Mouse (Mus musculus) activated CD4-positive, CD25-positive, alpha-beta regulatory T cell, adult 4 months (primary cell): ENCODE measurements around the gene Asic2. TPM values are rescaled to one million over a fixed set of nuclear protein-coding genes. Genes with fewer than 3 reads are reported as not detected.
"Not testable (repeated sequence)": the region's sequence is repeated elsewhere in the genome, so short reads cannot be mapped to it uniquely, and the experiment has no call there.

Experiments
- ATAC-seq: one replicate; pipeline ENCODE4 v1.8.0; 2017
- polyA plus RNA-seq, 2 experiments: library from polyadenylated mRNA; unstranded; fragments of 100-300 nt; shearing (Covaris generic); gene quantifications; one replicate each; pipeline ENCODE4 v1.2.1; 2017

Gene Asic2
- polyA plus RNA-seq, 2 experiments from 2014 or later, result not detected

DNA sequence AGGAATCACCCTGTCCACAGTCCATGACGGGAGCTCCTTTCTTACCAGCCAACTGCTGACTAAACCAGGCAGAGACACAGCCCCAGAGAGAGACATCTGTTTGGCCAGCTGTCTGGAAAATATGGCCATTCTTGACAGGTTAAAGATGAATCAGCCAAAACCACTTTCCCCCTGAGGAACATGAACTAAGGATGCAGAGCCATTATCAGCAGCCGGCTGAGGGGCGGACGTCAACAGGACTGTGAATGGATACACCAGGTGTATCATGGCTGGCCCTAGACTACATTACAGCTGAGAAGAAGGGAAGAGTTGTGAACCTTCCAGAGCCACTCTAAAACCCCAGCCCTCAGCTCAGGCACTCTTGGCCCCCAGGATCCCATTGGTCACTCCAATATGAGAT, 550.2 kb downstream of the Asic2 start:
- no peak for ATAC-seq

DNA sequence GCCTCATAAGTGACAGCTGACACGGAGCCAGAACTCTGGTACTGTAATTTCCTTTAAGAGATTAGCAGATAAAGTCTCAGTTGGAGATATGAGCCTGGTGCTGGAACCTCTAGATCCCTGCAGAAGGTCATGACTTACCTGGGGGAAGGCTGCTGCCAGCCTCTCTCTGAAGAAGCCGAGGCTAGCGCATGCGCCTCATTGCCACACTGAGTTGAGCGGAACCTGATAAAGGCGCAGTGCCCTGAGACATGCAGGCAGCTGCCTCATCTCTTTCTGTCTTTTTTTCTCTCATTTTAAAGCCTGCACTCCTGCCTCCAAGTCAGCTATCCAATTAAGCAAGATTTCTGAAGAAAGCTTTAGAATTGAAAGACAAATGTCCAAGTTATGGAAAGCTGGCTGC, 551.9 kb downstream of the Asic2 start:
- no peak for ATAC-seq

DNA sequence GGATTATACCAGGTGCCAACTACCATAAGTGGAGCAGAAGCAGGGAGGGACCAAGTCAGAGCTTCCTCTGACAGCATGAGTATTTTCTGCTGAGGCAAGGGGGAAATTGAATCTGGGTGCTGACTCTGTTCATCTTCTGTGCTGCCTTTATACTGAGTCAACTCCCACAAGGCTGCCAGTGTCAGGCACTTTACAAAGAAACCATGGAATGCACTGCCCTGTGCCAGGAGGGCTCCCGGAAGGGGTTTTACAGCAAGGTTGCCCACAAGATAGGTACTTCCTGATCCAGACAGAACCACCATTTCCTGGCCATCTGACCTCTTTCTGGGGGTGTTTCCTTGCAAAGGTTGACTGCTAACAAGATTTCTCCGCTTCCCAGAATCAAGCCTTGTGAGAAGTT, 553.7 kb downstream of the Asic2 start:
- ATAC-seq, result no peak

DNA sequence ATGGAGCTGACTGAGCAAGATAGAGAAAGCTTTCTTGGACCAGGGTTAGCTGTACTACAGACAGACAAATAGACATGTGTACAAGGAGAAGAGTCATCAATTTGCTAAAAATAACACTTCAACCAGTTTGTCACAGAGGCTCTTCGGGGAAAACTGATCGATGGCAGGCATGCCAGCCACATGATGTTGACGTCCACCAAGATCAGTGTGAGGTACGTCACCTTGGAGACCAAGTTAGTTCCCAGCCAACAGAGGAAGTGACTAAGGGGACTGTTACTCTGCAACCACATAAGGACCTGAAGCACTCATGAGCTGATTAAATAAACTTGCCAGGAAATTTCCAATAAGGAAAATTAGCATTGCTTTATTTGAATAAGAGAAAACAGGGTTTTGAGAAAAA, 557.0 kb downstream of the Asic2 start:
- ATAC-seq, result no peak

DNA sequence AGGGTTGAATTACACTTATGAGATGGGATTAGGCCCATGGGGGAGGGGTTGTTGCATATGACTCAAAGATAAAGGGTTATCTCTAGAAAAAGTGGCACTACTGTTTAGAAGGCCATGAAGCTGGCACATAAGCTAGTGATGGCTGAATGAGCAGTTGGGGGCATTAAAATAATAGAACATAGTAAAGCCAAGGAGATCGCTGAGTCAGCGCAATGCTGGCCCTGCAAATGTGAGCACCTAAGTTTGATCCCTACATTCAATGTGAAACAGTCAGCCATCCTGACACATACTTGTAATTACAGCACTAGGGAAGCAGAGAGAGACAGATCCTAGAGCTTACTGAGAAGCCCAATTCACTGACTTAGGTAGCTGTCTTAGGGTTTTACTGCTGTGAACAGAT, 562.3 kb downstream of the Asic2 start:
- ATAC-seq, result no peak

DNA sequence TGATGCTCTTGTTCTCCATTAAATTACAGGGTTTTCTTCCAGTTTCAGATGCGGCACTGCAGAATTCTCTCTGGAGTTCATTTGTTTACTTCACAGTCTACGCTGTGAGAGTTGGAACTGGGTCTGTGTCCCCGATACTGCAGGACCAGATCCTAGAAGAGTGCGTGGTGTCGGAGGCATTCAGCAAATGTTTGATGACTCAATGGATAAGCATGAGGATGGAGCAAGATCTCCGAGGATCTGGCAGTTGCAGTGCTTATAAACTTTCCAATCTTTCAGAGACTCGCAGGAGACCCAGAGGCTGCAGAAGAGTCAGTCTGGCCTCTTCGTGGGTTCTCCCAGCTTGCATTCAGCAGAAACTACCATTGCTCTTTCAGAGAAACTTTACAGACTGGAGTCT, 566.0 kb downstream of the Asic2 start:
- no peak for ATAC-seq

DNA sequence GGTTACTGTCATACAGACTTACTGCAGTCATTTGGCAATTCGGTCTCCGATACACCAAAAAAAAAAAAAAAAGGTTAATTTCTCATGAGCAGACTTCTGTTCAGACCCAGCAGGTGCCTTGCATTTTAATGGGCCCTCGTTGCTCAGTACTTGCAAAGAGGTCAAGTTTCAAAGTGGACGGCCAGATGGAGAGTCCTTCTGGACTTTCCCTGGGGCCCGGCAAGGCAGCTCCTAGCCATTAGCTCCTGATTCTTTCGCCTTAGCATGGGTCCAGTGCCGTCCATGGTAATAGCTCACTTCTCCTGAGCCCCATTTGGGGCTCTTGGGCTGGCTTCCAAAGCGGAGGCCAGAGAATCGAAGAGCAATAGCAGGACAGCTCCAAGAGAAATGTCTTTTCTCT, 575.4 kb downstream of the Asic2 start:
- no peak for ATAC-seq

DNA sequence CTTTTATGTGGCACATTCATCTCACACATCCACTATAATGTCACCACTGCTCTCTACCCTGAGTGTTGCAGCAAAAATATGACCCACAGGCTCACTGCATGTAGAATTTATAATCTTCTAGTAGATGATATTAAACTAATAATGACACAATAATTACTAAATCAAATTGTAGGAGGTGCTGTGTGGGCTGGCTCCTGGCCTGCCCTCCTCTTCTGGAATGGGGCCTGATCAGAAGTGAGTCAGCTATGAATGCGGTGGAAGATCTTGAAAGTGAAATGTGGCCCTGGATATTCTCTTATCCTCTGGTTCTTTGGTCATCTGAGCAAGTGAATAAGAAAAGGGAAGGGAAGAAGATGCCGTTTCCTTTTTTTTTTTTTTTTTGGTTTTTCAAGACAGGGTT, 582.1 kb downstream of the Asic2 start:
- no peak for ATAC-seq

DNA sequence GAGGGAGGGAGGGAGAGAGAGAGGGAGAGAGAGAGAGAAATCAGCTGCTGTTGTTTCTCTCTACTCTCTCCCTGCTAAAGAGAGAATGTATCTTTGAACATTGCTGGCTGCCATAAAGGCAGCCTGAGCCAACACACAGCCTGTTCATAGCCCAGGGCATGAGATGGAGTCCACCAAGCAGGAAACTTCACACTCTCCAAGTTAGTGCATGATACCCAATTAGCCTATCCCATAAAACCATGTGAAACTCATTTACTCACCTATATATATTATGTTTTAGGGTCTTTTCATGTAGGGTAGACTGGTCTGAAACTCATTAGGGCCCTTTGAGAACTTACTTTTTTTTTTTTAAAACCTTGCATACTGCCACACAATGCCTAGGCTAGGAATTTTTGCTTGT, 582.7 kb downstream of the Asic2 start:
- ATAC-seq, result no peak

DNA sequence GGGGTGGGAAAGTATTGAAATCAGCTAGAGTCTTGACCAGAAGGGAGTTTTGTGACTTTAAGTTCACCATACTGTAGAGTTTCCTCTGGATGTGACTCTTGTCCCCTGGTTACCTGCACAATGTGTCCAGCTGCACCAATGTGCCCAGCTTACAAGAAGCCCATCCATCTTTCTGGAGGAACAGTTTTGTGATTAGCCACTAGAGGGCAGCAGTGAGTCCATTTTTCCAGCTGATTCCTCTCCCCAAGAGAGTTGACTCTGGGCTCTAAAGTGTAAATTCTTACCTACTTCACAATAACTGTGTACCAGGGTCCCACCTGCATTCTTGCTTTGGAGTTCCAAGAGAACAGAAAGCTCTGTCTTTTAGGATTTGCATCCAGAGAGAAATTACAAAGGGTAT, 593.4 kb downstream of the Asic2 start:
- ATAC-seq, result no peak

DNA sequence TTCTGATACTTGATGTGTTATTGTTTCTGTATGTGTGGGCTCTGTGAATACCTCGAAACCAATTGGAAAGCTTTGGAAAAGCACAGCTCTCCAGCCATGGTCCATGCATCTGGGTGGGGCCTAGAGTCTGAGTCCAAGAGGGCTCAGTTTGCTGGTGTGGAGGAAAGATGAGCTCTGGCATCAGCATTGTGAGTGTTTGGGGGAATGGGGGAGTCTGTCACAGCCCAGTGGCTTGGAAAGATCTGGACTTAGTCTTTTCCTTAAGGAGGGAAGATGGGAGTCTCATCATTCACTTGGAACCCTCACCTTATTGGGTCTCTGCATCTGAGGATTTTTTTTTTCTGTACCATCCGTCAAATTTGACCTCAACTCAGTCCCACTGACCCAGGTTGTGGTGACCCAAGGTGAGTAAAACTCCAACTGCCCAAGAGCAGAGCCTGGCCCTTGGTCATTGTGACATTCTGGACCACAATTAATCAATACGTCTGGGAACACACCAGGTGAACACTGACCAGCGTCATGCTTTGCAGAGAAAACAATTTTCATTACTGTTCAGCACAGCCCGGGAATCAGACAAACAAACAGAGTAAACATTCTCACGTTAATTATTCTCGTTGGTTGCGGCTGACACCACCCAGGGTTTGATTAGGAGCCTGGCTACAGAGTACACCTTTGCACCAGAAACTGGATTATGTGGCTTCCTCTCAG, 594.1 kb downstream of the Asic2 start:
- no peak for ATAC-seq

DNA sequence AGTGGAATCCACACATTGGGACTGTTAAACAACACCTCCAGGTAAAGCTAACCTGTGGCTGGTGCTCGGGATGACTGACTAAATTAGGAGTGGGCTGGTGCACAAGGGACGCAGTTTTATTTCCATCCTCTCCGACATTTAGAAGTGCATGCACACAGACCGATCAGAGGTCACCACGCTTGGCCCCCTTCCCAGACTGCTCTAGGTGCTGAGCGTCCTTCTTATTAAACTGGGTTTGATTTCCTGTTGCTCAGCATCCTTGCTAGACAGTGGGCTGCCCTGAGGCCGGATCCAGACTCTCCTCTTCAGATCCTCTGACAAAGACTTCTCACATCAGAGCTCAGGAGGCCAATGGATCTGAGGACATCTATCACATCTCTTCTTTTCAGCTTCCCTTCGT, 596.7 kb downstream of the Asic2 start:
- ATAC-seq, result no peak

DNA sequence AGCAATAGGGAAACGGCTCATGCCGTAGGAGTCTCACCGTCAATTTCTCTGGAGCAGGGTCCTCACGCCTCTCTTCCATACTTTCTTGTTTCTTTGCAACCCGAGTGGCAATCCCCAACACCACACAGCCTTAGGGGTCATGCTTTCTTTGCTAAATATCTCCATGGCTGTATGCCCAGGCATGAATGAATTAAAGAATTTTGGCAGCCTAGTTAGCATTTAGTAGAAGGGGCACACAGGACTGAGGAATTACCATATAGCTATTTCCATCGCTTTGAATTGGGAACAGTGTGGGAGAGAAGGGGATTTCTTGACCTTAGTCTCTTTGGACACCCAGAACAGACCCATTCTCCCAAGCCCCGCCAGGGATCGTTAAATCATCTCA, 597.8 kb downstream of the Asic2 start:
- no peak for ATAC-seq

DNA sequence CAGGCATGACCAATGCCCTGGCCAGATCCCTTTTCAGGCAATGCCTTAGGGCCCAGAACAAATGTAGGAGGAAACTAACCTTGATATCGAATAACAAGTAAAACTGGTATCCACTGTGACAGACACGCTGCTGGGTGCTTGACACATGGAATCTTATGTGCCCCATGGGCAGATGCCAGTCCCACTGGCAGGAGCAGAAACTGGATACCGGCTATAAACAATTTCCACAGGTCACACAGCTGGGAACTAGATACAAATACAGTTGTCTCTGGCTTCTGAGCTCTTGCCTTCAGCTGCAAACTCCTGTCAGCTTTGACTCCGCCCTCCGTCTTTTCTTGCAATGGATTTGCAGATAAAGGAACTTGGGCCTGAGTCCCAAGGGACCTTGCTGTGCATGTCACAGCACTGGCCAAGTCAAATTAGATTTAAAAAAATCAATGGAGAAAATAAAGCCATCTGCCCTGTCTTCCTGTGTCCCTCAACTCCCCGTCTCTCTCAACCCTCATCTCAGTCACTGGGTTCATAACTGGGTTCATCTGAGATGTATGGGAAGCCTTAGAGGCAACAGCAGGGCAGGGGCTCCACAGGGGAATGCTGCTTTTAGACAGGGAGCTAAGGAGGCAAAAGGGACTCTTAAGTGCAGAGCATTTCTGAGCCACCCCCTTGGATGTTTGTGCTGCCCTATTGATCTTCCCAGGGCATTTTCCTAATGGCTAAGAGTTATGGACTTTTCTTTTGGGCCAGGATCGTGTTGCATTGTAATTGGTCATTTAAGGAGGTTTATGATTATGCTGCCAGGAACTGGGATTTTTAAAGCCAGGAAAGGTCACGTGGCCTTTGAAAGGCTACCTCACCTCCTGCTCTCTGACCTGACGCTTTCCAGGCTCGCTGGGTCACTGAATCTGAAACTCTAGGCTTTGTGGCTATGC, 598.5 kb downstream of the Asic2 start:
- ATAC-seq, result no peak

DNA sequence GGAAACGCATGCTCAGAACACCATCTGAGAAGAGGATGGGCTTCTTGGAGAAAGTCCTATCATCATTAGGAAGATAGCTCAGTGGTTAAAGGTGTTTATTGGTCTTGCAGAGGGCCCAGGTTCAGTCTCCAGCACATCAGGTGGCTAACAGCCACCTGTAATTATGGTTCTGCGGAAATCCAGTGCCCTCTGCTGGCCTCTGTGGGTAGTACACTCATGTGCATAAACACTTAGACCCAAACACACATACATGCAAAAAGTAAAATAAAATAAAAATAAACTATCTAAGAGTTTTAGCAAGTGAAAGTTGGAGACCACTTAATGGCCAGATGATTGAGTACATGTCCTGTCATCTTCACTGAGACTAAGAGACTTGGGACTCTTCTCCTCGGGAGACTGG, 603.8 kb downstream of the Asic2 start:
- no peak for ATAC-seq

DNA sequence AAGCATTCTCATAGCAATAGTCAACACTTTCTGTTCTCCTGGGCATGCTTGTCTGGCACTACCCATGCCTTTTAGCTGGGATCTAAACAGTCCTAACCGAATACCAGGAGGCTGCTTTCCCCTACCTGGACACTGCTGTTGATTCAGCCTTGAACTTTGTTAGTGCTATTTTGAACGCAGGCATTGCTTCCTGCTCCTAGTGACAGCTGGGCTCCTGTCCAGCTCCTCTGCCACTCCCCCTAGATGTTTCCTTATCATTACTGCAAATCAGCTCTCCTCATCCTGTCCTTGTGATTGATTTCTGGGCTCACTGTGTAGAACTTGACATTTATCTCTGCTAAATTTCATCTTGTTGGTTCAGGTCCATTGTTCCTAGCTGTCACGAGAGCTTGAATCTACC, 605.8 kb downstream of the Asic2 start:
- ATAC-seq, result no peak

DNA sequence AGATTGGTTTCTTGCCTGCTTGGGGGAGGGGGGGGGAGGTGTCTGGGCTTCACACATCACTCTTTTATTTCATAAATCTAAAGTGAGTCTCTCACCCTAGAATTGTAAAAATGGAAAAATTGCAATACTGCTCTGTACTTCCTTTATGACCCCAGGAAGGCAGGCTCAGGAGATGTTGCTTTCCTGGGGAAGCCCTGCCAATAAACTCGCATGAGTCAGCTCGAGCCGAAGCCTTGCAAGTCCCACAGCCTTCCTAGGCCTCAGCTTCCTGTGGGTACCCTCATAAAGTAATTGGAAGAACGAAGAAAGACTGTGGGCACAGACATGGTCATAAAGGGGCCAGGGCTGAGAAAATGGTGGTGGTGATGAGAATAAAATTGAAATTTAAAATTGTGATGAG, 607.2 kb downstream of the Asic2 start:
- no peak for ATAC-seq

DNA sequence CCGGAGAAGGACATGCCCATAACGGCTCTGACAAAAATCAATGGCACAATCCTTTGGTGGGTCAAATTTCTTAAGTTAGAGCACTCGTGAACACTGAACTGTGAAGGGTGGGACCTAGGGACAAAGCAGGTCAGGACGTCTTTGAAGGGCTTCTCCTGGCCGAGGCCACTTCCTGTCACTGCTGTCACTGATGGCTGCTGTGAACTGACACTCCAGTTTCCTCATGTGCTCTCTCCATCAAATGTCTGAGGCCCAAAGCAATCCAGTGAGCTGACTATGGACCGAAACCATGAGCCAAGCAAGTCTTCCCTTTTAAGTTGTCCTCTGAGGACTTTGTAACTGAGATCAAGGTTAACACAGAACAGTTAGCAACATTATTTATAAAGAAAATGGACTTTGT, 617.8 kb downstream of the Asic2 start:
- not testable (repeated sequence) for ATAC-seq

DNA sequence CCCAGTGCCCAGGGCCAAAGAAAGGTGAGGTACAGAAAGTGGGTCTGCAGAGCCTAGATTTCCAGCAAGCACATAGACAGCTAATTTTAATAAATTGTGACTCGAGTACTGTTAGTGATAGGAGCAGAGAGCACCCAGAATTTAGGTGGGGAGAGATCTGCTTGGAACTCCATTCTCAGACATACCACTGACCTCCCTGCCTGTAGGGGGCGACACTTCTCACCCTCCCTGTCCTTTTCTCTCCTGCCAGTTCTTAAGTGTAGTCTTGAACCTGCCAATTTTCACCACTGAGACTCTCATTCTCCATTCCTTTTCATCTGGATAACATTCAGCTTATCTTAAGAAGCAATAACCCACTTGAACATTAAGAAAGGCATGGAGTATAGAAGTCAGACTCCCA, 636.3 kb downstream of the Asic2 start:
- ATAC-seq, result no peak

DNA sequence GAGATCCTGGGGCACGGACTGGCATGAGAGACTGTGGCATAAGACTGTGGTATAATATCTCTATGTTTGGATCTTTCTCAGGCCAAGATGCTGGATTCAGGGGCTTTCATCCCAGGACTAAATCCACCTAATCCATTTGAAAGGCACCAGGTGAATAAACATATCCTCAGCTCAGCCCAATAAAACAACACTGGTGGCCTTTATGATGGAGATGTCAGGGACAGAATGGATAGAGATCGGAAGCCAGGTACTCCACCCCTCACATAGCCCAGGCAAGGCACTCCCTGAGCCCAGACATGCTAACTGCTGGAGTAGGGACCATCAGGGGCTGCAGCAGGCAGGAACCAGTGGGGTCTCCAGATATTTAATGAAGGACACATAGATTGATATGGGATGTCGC, 637.3 kb downstream of the Asic2 start:
- ATAC-seq, result no peak

DNA sequence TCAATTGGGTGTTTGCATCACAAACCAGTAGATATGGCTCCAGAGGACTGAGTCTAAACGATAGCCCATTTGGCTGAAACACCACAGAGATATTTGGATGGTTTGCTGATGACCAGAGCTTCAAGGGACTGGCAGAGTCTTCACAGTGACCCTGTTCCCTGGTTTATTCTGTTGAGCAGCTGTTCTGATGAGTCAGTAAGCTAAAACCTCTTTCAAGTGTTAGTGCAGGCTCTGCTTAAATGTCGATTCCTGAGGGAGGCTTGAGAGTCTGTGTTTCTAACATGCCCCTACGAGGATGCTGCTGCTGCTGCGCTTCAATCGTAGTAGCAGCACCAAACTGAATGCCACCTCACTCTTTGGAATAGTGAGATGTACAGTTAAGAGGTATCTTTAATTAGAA, 640.2 kb downstream of the Asic2 start:
- no peak for ATAC-seq

DNA sequence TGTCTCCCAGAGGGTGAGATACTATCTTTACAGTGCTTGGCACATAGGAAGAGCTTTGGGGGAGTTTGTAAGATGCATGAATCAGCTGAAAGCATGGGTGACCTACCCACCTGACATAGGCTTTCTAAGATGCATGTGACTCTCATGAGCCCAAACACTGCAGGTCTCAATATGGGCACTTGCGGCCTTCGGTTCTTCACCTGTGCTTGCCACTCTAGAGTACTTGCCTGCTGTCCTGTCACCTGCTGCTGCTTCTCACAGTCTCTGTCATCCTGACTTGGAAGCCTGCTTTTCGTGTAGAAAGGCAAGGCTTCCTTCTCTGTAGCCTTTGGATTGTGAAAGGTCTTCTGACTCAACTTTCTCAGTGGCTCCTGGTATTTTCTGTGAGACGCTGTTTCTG, 645.1 kb downstream of the Asic2 start:
- no peak for ATAC-seq

DNA sequence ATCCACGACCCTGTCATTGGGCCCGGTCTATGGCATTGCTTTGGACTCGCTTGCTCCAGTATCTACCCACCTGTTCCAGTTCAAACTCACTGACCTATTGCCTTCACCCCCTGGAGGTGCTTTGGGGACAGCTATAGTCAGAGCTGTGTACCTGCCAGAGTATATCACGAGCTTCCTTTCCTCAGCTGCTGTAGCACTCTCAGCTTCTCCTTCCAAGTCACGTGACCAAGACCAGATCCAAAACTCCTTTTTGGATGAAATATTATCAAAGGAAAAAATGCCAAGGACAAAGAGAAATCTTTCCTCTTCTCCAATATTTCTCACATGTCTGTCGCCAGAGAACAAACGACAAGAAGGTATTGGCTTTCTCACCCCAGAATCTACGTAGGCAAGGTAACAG, 645.8 kb downstream of the Asic2 start:
- no peak for ATAC-seq

DNA sequence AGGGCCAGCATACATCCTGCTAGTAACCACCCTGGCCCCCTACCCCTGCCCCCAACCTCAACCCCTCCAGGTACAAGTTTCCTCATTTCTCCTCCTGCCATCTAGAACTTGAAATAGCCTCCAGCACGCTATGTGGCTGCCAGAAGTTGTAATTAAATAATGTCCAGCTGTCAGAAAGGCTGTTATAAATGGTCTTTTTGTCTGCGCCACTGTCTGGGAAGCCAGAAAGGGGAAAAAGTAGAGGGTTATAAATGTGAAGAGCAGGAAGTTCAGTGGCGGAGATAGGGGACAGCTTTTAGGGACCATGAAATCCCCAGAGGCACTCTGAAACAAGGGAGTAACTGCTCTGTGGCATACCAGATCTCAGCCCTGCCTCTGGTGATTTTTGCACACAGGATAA, 678.2 kb downstream of the Asic2 start:
- ATAC-seq, result no peak
